Mouse (Mus musculus): ENCODE data around the gene Fezf2. TPM values are rescaled to one million over a fixed set of nuclear protein-coding genes. Genes with fewer than 3 reads are reported as not detected.

Fezf2 gene
- polyA plus RNA-seq (2015; fragmentation: Nextera tagmentation; extraction: Ambion mirVana) = 0.18 and 1.2 TPM in 2 replicates

- Histone ChIP-seq H3K27ac (no peak within 1 kb of the TSS), H3K4me3 (no peak within 1 kb of the TSS), H3K9me3 (no peaks in the 10 kb centered on the region), H3K4me2 (no peak within 1 kb of the TSS; the same call in 1 of the 2 replicates), H3K9ac (no peak within 1 kb of the TSS), H3K27me3 (peaks cover 99% of the 10 kb centered on the region), H3K4me1 (peaks cover 26% of the 10 kb centered on the region), H3K36me3 (no peaks in the 10 kb centered on the region)
- ATAC-seq (ENCODE audit: insufficient number of reproducible peaks, insufficient read depth, low FRiP score, low TSS enrichment, low read depth) = no peak
- 0% methylated on average over 2 of the region's 2 CpGs for WGBS
These were observed at the start of gene Fezf2 for GRCm38 (mm10) chr14:12348089-12348488. TSS of gene Fezf2 (minus strand) at chr14:12348189.

- 67% methylated on average over 3 of the region's 3 CpGs for WGBS
- no peaks in the 10 kb centered on the region for H3K9me3 ChIP-seq
- no peak overlapping the region for H3K9ac ChIP-seq
- H3K4me1 ChIP-seq = peaks cover 7% of the 10 kb centered on the region
- H3K27ac ChIP-seq = no peak overlapping the region
- no peak for ATAC-seq (ENCODE audit: insufficient number of reproducible peaks, insufficient read depth, low FRiP score, low TSS enrichment, low read depth)
- no peak overlapping the region for H3K4me3 ChIP-seq
- H3K4me2 ChIP-seq = no peak overlapping the region
- peaks cover 14% of the 10 kb centered on the region for H3K27me3 ChIP-seq
- H3K36me3 ChIP-seq = no peaks in the 10 kb centered on the region
These were observed 49.6 kb upstream of the Fezf2 start for GRCm38 (mm10) chr14:12397561-12397960.

- H3K36me3 ChIP-seq = no peaks in the 10 kb centered on the region
- H3K4me2 ChIP-seq = no peak overlapping the region
- no peak overlapping the region for H3K9ac ChIP-seq
- peaks cover 28% of the 10 kb centered on the region for H3K27me3 ChIP-seq
- H3K27ac ChIP-seq = no peak overlapping the region
- no peak for ATAC-seq (ENCODE audit: insufficient number of reproducible peaks, insufficient read depth, low FRiP score, low TSS enrichment, low read depth)
- H3K4me3 ChIP-seq = no peak overlapping the region
- peaks cover 15% of the 10 kb centered on the region for H3K4me1 ChIP-seq
- H3K9me3 ChIP-seq = no peaks in the 10 kb centered on the region
- WGBS = 57% methylated on average over 2 of the region's 2 CpGs
These were observed 46.3 kb upstream of the Fezf2 start for GRCm38 (mm10) chr14:12394318-12394717.

- Histone ChIP-seq H3K27me3 (peaks cover 36% of the 10 kb centered on the region), H3K4me1 (peaks cover 21% of the 10 kb centered on the region), H3K27ac (no peak overlapping the region), H3K36me3 (no peaks in the 10 kb centered on the region), H3K9ac (no peak overlapping the region), H3K4me2 (no peak overlapping the region), H3K4me3 (no peak overlapping the region), H3K9me3 (no peaks in the 10 kb centered on the region)
- ATAC-seq (ENCODE audit: insufficient number of reproducible peaks, insufficient read depth, low FRiP score, low TSS enrichment, low read depth) = no peak
- WGBS = 35% methylated on average over 12 of the region's 12 CpGs
These were observed 45.4 kb upstream of the Fezf2 start for GRCm38 (mm10) chr14:12393271-12393861.

- Histone ChIP-seq H3K4me1 (peaks cover 21% of the 10 kb centered on the region), H3K27ac (no peak overlapping the region), H3K36me3 (no peaks in the 10 kb centered on the region), H3K9me3 (no peaks in the 10 kb centered on the region), H3K27me3 (peaks cover 54% of the 10 kb centered on the region), H3K4me2 (no peak overlapping the region), H3K4me3 (no peak overlapping the region), H3K9ac (no peak overlapping the region)
- ATAC-seq (ENCODE audit: insufficient number of reproducible peaks, insufficient read depth, low FRiP score, low TSS enrichment, low read depth) = no peak
- 63% methylated on average over 7 of the region's 7 CpGs for WGBS
These were observed 43.2 kb upstream of the Fezf2 start for GRCm38 (mm10) chr14:12391167-12391566.

- no peak overlapping the region for H3K4me3 ChIP-seq
- no peak overlapping the region for H3K27ac ChIP-seq
- H3K9me3 ChIP-seq = no peaks in the 10 kb centered on the region
- WGBS = 16% methylated on average over 14 of the region's 14 CpGs
- ATAC-seq (ENCODE audit: insufficient number of reproducible peaks, insufficient read depth, low FRiP score, low TSS enrichment, low read depth) = no peak
- H3K9ac ChIP-seq = no peak overlapping the region
- peaks cover 21% of the 10 kb centered on the region for H3K4me1 ChIP-seq
- H3K4me2 ChIP-seq = no peak overlapping the region
- peaks cover 59% of the 10 kb centered on the region for H3K27me3 ChIP-seq
- no peaks in the 10 kb centered on the region for H3K36me3 ChIP-seq
These were observed 40.9 kb upstream of the Fezf2 start for GRCm38 (mm10) chr14:12388806-12389436.

GRCm38 (mm10) chr14:12388192-12388795 is 40.3 kb upstream of the Fezf2 start:
- H3K27me3 ChIP-seq = peaks cover 60% of the 10 kb centered on the region
- H3K27ac ChIP-seq = no peak overlapping the region
- no peaks in the 10 kb centered on the region for H3K36me3 ChIP-seq
- 22% methylated on average over 4 of the region's 4 CpGs for WGBS
- no peak overlapping the region for H3K4me3 ChIP-seq
- ATAC-seq (ENCODE audit: insufficient number of reproducible peaks, insufficient read depth, low FRiP score, low TSS enrichment, low read depth) = no peak
- H3K9me3 ChIP-seq = no peaks in the 10 kb centered on the region
- H3K4me1 ChIP-seq = peaks cover 21% of the 10 kb centered on the region
- H3K4me2 ChIP-seq = no peak overlapping the region
- no peak overlapping the region for H3K9ac ChIP-seq

- Histone ChIP-seq H3K9me3 (no peaks in the 10 kb centered on the region), H3K4me3 (no peak overlapping the region), H3K27me3 (peaks cover 54% of the 10 kb centered on the region), H3K4me2 (no peak overlapping the region), H3K27ac (no peak overlapping the region), H3K4me1 (peaks cover 11% of the 10 kb centered on the region), H3K36me3 (no peaks in the 10 kb centered on the region), H3K9ac (no peak overlapping the region)
- ATAC-seq (ENCODE audit: insufficient number of reproducible peaks, insufficient read depth, low FRiP score, low TSS enrichment, low read depth) = no peak
- WGBS = 49% methylated on average over 6 of the region's 6 CpGs
These were observed 39.2 kb upstream of the Fezf2 start for GRCm38 (mm10) chr14:12387176-12387575.

- Histone ChIP-seq H3K4me2 (no peak overlapping the region), H3K9ac (no peak overlapping the region), H3K9me3 (no peaks in the 10 kb centered on the region), H3K4me3 (no peak overlapping the region), H3K27me3 (peaks cover 39% of the 10 kb centered on the region), H3K4me1 (no peaks in the 10 kb centered on the region), H3K27ac (no peak overlapping the region), H3K36me3 (no peaks in the 10 kb centered on the region)
- ATAC-seq (ENCODE audit: insufficient number of reproducible peaks, insufficient read depth, low FRiP score, low TSS enrichment, low read depth) = no peak
- 26% methylated on average over 9 of the region's 9 CpGs for WGBS
These were observed 29.9 kb upstream of the Fezf2 start for GRCm38 (mm10) chr14:12377883-12378282.

GRCm38 (mm10) chr14:12377289-12377688 is 29.3 kb upstream of the Fezf2 start:
- Histone ChIP-seq H3K36me3 (no peaks in the 10 kb centered on the region), H3K9me3 (no peaks in the 10 kb centered on the region), H3K4me1 (no peaks in the 10 kb centered on the region), H3K4me2 (no peak overlapping the region), H3K9ac (no peak overlapping the region), H3K4me3 (no peak overlapping the region), H3K27ac (no peak overlapping the region), H3K27me3 (peaks cover 38% of the 10 kb centered on the region)
- ATAC-seq (ENCODE audit: insufficient number of reproducible peaks, insufficient read depth, low FRiP score, low TSS enrichment, low read depth) = no peak
- 92% methylated on average over 2 of the region's 2 CpGs for WGBS

GRCm38 (mm10) chr14:12375451-12375850 is 27.5 kb upstream of the Fezf2 start:
- no peaks in the 10 kb centered on the region for H3K9me3 ChIP-seq
- H3K27me3 ChIP-seq = peaks cover 34% of the 10 kb centered on the region
- no peaks in the 10 kb centered on the region for H3K36me3 ChIP-seq
- H3K27ac ChIP-seq = no peak overlapping the region
- H3K4me1 ChIP-seq = no peaks in the 10 kb centered on the region
- no peak overlapping the region for H3K4me2 ChIP-seq
- 55% methylated on average over 2 of the region's 2 CpGs for WGBS
- no peak overlapping the region for H3K4me3 ChIP-seq
- ATAC-seq (ENCODE audit: insufficient number of reproducible peaks, insufficient read depth, low FRiP score, low TSS enrichment, low read depth) = no peak
- H3K9ac ChIP-seq = no peak overlapping the region
